Mouse (Mus musculus): ENCODE measurements at regions not wholly inside any gene's neighbourhood (a gene's known extent, or its start where the extent isn't known, plus 50 kb on each side); places are given as distances from the start of the nearest gene placed in this dataset.

- ATAC-seq (replicated peaks; ENCODE audit: low FRiP score, low read depth), result no peak
- no peak overlapping the region for H3K27ac ChIP-seq
- H3K27me3 ChIP-seq (ENCODE audit: insufficient read depth, low read length), result no peaks in the 10 kb centered on the region
- no peak for TF ChIP-seq CTCF (IDR thresholded peaks at IDR 0.05; ENCODE audit: low read depth)
- H3K4me2 ChIP-seq (ENCODE audit: low read length), result no peak overlapping the region
- no peaks in the 10 kb centered on the region for H3K4me1 ChIP-seq (replicated peaks; ENCODE audit: insufficient read depth, low read length)
- no peak for DNase-seq (ENCODE audit: low spot score)
- H3K9me3 ChIP-seq (replicated peaks; ENCODE audit: low read length), result no peaks in the 10 kb centered on the region
- H3K9ac ChIP-seq (ENCODE audit: low read depth, low read length), result no peak overlapping the region
- 85% methylated on average over 14 of the region's 14 CpGs for WGBS
- no peaks in the 10 kb centered on the region for H3K36me3 ChIP-seq (ENCODE audit: insufficient read depth, low read length)
- H3K4me3 ChIP-seq (replicated peaks; ENCODE audit: low read depth, low read length), result no peak overlapping the region
These were observed 118.8 kb upstream of the Atp1b1 start for GRCm38 (mm10) chr1:164576856-164577489.

- no peak for DNase-seq (ENCODE audit: low spot score)
- Histone ChIP-seq H3K36me3 (ENCODE audit: insufficient read depth, low read length) (no peaks in the 10 kb centered on the region), H3K4me1 (replicated peaks; ENCODE audit: insufficient read depth, low read length) (no peaks in the 10 kb centered on the region), H3K27ac (no peak overlapping the region), H3K27me3 (ENCODE audit: insufficient read depth, low read length) (no peaks in the 10 kb centered on the region), H3K4me2 (ENCODE audit: low read length) (no peak overlapping the region), H3K4me3 (replicated peaks; ENCODE audit: low read depth, low read length) (no peak overlapping the region), H3K9ac (ENCODE audit: low read depth, low read length) (no peak overlapping the region), H3K9me3 (replicated peaks; ENCODE audit: low read length) (no peaks in the 10 kb centered on the region)
- TF ChIP-seq CTCF (IDR thresholded peaks at IDR 0.05; ENCODE audit: low read depth), result no peak
- ATAC-seq (replicated peaks; ENCODE audit: low FRiP score, low read depth), result no peak
- 81% methylated on average over 5 of the region's 5 CpGs for WGBS
These were observed 115.5 kb upstream of the Atp1b1 start for GRCm38 (mm10) chr1:164573639-164574038.

DNA sequence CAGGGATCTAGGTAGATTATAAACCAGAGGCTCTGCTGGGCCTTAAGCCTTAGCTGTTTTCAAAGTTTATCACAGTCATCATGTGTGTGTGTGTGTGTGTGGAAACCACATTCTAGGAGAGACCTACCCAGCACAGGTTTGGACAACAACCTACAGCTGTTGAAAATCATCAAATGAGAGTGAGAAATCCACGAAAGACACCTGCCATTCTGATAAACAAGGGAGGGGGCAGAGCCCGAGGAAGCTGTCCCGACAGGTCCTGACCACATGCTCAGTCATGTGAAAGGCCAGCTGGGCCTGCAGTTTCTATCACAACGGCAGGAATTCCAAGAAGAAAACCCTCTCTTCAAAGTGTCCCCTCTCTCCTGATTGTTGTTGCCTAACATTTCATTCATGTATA is 114.0 kb upstream of the Atp1b1 start:
- no peaks in the 10 kb centered on the region for H3K36me3 ChIP-seq (ENCODE audit: insufficient read depth, low read length)
- no peak for DNase-seq (ENCODE audit: low spot score)
- TF ChIP-seq CTCF (IDR thresholded peaks at IDR 0.05; ENCODE audit: low read depth), result no peak
- no peaks in the 10 kb centered on the region for H3K27me3 ChIP-seq (ENCODE audit: insufficient read depth, low read length)
- H3K4me1 ChIP-seq (replicated peaks; ENCODE audit: insufficient read depth, low read length), result no peaks in the 10 kb centered on the region
- 39% methylated on average over 4 of the region's 4 CpGs for WGBS
- H3K9ac ChIP-seq (ENCODE audit: low read depth, low read length), result no peak overlapping the region
- no peaks in the 10 kb centered on the region for H3K9me3 ChIP-seq (replicated peaks; ENCODE audit: low read length)
- no peak overlapping the region for H3K4me2 ChIP-seq (ENCODE audit: low read length)
- ATAC-seq (replicated peaks; ENCODE audit: low FRiP score, low read depth), result no peak; the same call in 1 of the 2 replicates
- no peak overlapping the region for H3K27ac ChIP-seq
- no peak overlapping the region for H3K4me3 ChIP-seq (replicated peaks; ENCODE audit: low read depth, low read length)

DNA sequence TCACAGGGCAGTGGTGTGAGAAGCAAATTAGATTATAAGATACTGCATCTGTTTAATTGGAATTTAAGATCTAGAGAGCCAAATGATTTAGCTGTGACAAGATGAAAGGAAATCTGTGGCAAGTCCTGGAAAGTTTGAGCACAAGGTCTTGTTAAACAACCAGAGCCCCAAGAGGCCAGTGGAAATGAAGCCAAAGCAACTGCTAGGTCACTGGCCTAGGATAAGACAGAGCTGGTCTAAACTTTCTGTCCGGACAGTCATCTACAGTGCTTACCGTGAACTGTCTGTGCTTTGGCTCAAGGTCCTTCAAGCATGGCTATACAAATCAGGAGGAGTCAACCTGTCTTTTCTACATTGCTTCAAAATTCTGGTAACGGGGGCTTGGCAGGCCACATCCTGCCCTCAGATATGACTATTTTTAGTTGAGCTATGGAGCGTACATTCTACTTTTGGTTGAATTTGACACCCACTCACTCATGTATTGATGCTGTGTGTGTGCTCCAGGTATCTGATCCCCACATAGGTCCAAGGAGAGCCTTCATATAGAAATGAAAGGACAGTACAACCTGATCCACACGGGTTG is 113.4 kb upstream of the Atp1b1 start:
- Histone ChIP-seq H3K36me3 (ENCODE audit: insufficient read depth, low read length) (no peaks in the 10 kb centered on the region), H3K9ac (ENCODE audit: low read depth, low read length) (no peak overlapping the region), H3K27ac (no peak overlapping the region), H3K4me3 (replicated peaks; ENCODE audit: low read depth, low read length) (no peak overlapping the region), H3K9me3 (replicated peaks; ENCODE audit: low read length) (no peaks in the 10 kb centered on the region), H3K27me3 (ENCODE audit: insufficient read depth, low read length) (no peaks in the 10 kb centered on the region), H3K4me1 (replicated peaks; ENCODE audit: insufficient read depth, low read length) (no peaks in the 10 kb centered on the region), H3K4me2 (ENCODE audit: low read length) (no peak overlapping the region)
- DNase-seq (ENCODE audit: low spot score), result no peak
- WGBS, result 74% methylated on average over 5 of the region's 5 CpGs
- TF ChIP-seq CTCF (IDR thresholded peaks at IDR 0.05; ENCODE audit: low read depth), result no peak
- ATAC-seq (replicated peaks; ENCODE audit: low FRiP score, low read depth), result no peak

GRCm38 (mm10) chr1:164564847-164565246 is 106.7 kb upstream of the Atp1b1 start:
- ATAC-seq (replicated peaks; ENCODE audit: low FRiP score, low read depth), result no peak
- H3K4me3 ChIP-seq (replicated peaks; ENCODE audit: low read depth, low read length), result no peak overlapping the region
- TF ChIP-seq CTCF (IDR thresholded peaks at IDR 0.05; ENCODE audit: low read depth), result no peak

DNA sequence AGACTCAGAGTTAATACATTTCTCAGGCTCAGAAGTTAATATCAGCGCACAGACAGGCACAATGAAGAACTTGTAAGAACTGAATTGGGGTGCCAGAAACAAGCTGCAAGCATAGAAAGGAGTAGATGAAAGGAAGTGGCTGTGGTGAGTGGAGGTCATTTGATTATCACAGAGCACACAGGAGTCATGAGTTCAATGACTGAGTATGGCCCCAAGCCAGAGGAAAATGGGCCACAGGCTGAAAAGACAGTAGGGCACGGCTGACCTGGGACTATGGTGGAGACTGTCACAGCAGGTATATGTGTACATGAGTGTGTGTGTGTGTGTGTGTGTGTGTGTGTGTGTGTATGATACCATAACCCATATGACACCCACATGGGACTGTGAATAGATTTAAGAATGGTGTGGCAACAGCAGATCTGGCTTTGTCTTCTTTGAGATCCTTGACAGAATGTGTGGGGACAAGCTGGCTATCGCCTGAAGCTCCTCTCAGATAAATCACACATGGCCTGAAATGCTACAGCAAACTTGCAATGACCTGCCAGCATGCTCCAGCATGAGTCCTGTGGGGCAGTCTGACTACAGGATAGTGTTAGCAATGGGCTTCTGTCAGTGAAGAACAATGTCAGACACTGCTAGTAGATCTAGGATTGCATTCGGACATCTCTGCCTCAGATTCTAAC is 101.5 kb upstream of the Atp1b1 start:
- TF ChIP-seq CTCF (IDR thresholded peaks at IDR 0.05; ENCODE audit: low read depth), result no peak
- Histone ChIP-seq H3K9ac (ENCODE audit: low read depth, low read length) (no peak overlapping the region), H3K4me1 (replicated peaks; ENCODE audit: insufficient read depth, low read length) (no peaks in the 10 kb centered on the region)

More at GRCm38 (mm10) chr1:164564847-164565246, 106.7 kb upstream of the Atp1b1 start:
- Histone ChIP-seq H3K36me3 (ENCODE audit: insufficient read depth, low read length) (no peaks in the 10 kb centered on the region), H3K27me3 (ENCODE audit: insufficient read depth, low read length) (no peaks in the 10 kb centered on the region), H3K4me1 (replicated peaks; ENCODE audit: insufficient read depth, low read length) (no peaks in the 10 kb centered on the region), H3K9ac (ENCODE audit: low read depth, low read length) (no peak overlapping the region), H3K27ac (no peak overlapping the region), H3K4me2 (ENCODE audit: low read length) (no peak overlapping the region), H3K9me3 (replicated peaks; ENCODE audit: low read length) (no peaks in the 10 kb centered on the region)
- no peak for DNase-seq (ENCODE audit: low spot score)
- WGBS, result 86% methylated on average over 6 of the region's 6 CpGs

More for the DNA sequence above, 101.5 kb upstream of the Atp1b1 start:
- no peak for ATAC-seq (replicated peaks; ENCODE audit: low FRiP score, low read depth)
- no peak overlapping the region for H3K4me3 ChIP-seq (replicated peaks; ENCODE audit: low read depth, low read length)
- no peaks in the 10 kb centered on the region for H3K27me3 ChIP-seq (ENCODE audit: insufficient read depth, low read length)
- WGBS, result 90% methylated on average over 4 of the region's 4 CpGs
- no peak for DNase-seq (ENCODE audit: low spot score)
- H3K4me2 ChIP-seq (ENCODE audit: low read length), result no peak overlapping the region
- no peak overlapping the region for H3K27ac ChIP-seq
- no peaks in the 10 kb centered on the region for H3K9me3 ChIP-seq (replicated peaks; ENCODE audit: low read length)
- no peaks in the 10 kb centered on the region for H3K36me3 ChIP-seq (ENCODE audit: insufficient read depth, low read length)

Data from kidney, postnatal 0 days (tissue).